In the genomic region with DNA sequence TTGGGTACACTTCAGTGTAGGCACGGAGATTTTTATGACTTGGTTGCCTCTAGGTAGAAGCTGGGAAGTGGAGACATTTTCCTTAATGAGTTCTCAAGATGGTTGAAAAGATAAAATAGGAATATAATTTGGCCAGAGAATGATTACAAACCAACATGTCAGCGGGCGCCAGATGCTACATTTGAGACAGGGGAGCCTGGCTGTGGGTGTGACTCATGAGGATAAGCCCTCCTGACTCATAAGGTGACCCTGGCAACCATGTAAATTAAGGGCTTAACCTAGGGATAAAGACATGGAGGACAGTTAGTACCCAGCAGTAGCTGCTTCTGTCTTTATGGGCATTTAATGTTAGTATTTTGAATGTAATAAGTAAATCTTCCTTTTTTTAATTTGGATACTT, we compare ENCODE assay signal across 19 mouse cellular contexts. TPM values are rescaled to one million over a fixed set of nuclear protein-coding genes. Genes with fewer than 3 reads are reported as not detected.
DNase-seq lines count a peak whose midpoint lies in the region; ATAC-seq and TF ChIP-seq lines count a peak whose summit lies in the region.
"Had no signal": no experiment of that assay in that cellular context is flagged by ENCODE, and none has a peak within 500 bp of the region (broad histone marks: within the 10 kb centered on the region; RNA-seq: fewer than 3 reads in every experiment).

No protein-coding gene starts in this region.

- H3K4me1 ChIP-seq in liver, adult 2 months (ENCODE audit: control insufficient read depth, insufficient read depth, low read length): peaks cover 38% of the 10 kb centered on the region
- H3K4me1 ChIP-seq in liver, embryonic 11.5 days (replicated peaks; ENCODE audit: control insufficient read depth, insufficient read depth, low read length): 0 out of 2 replicates have a peak, but pooled peaks cover 3% of the 10 kb centered on the region
- H3K4me1 ChIP-seq in midbrain, embryonic 15.5 days: peaks cover 11% of the 10 kb centered on the region
- H3K4me1 ChIP-seq: heart, embryonic 12.5 days had no signal

- no peak for TF ChIP-seq CTCF in liver, adult 2 months (IDR thresholded peaks at IDR 0.05; ENCODE audit: low read depth, low read length)

- no peak for ATAC-seq in liver, embryonic 11.5 days (replicated peaks; ENCODE audit: low FRiP score)
- no peak for ATAC-seq in midbrain, embryonic 15.5 days (replicated peaks)
- ATAC-seq: forebrain, embryonic 13.5 days; forebrain, postnatal 0 days had no signal

- H3K27me3 ChIP-seq in liver, adult 2 months (ENCODE audit: control insufficient read depth, insufficient read depth, low read length): no peaks in the 10 kb centered on the region
- H3K27me3 ChIP-seq in liver, embryonic 11.5 days (replicated peaks; ENCODE audit: control insufficient read depth, insufficient read depth, low read length): no peaks in the 10 kb centered on the region
- no peaks in the 10 kb centered on the region for H3K27me3 ChIP-seq in midbrain, embryonic 15.5 days (replicated peaks)
- H3K27me3 ChIP-seq: forebrain, embryonic 13.5 days; heart, embryonic 12.5 days; hindbrain, embryonic 15.5 days had no signal

- H3K9ac ChIP-seq in liver, adult 2 months (ENCODE audit: low read depth, low read length): no peak overlapping the region
- no peak overlapping the region for H3K9ac ChIP-seq in liver, embryonic 11.5 days (ENCODE audit: low read depth, low read length)
- no peak overlapping the region for H3K9ac ChIP-seq in midbrain, embryonic 15.5 days
- H3K9ac ChIP-seq: forebrain, embryonic 13.5 days; forebrain, postnatal 0 days; heart, embryonic 12.5 days; hindbrain, embryonic 15.5 days had no signal

- peak overlapping the region; percentile 47; the same call in 1 of the 2 replicates for H3K27ac ChIP-seq in liver, adult 2 months (replicated peaks; ENCODE audit: insufficient read depth, low read depth, low read length)
- H3K27ac ChIP-seq in liver, embryonic 11.5 days (ENCODE audit: low read depth, low read length): no peak overlapping the region
- no peak overlapping the region for H3K27ac ChIP-seq in midbrain, embryonic 15.5 days
- H3K27ac ChIP-seq: forebrain, embryonic 13.5 days; heart, adult 2 months; hindbrain, embryonic 15.5 days had no signal

- H3K79me2 ChIP-seq in liver, adult 2 months (ENCODE audit: control insufficient read depth, insufficient read depth, low read length): peaks cover 25% of the 10 kb centered on the region

- no peak overlapping the region for H3K4me2 ChIP-seq in liver, embryonic 11.5 days
- no peak overlapping the region for H3K4me2 ChIP-seq in midbrain, embryonic 15.5 days
- H3K4me2 ChIP-seq: forebrain, embryonic 13.5 days; heart, embryonic 12.5 days; hindbrain, embryonic 15.5 days had no signal

- peak; percentile 39 for DNase-seq in adrenal gland, adult 2 months
- DNase-seq in adrenal gland, adult 8-10 months: no peak
- DNase-seq in liver, adult 2 months (ENCODE audit: extremely low read depth, low read depth, low spot score): no peak
- no peak for DNase-seq in liver, embryonic 11.5 days (ENCODE audit: low spot score)
- peak; percentile 54 for DNase-seq in NIH3T3 (ENCODE audit: low read depth)
- DNase-seq in retina, postnatal 1 day: peak; percentile 25
- no peak for DNase-seq in right cerebral cortex, postnatal 4 days
- DNase-seq: adrenal gland, postnatal 10 days; cerebellum, adult 18-20 months; cerebellum, adult 9-11 months; cerebellum, postnatal 36 days; forebrain, postnatal 0 days; gastrocnemius, postnatal 14 days; heart, adult 2 months; heart, postnatal 36 days had no signal

- WGBS in liver, adult 2 months: 90% methylated on average over 3 of the region's 3 CpGs
- 75% methylated on average over 3 of the region's 3 CpGs for WGBS in liver, embryonic 11.5 days
- WGBS in midbrain, embryonic 15.5 days: 71% methylated on average over 3 of the region's 3 CpGs

- TF ChIP-seq POLR2A in liver, adult 2 months (IDR thresholded peaks at IDR 0.05; ENCODE audit: extremely low read depth, insufficient read depth, low read length): no peak

- 0 out of 2 replicates have a peak, but pooled peaks cover 1% of the 10 kb centered on the region for H3K36me3 ChIP-seq in liver, adult 2 months (ENCODE audit: control insufficient read depth, insufficient read depth, low read length)
- no peaks in the 10 kb centered on the region for H3K36me3 ChIP-seq in liver, embryonic 11.5 days (ENCODE audit: control insufficient read depth, insufficient read depth, low read length)
- no peaks in the 10 kb centered on the region for H3K36me3 ChIP-seq in midbrain, embryonic 15.5 days (replicated peaks)
- H3K36me3 ChIP-seq: heart, embryonic 12.5 days; hindbrain, embryonic 15.5 days had no signal

- no peaks in the 10 kb centered on the region for H3K9me3 ChIP-seq in liver, embryonic 11.5 days (ENCODE audit: control insufficient read depth, low read length)
- no peaks in the 10 kb centered on the region for H3K9me3 ChIP-seq in midbrain, embryonic 15.5 days
- H3K9me3 ChIP-seq: forebrain, embryonic 13.5 days; heart, embryonic 12.5 days; hindbrain, embryonic 15.5 days had no signal

- no peak overlapping the region for H3K4me3 ChIP-seq in liver, adult 2 months (ENCODE audit: insufficient read depth, low read depth, low read length)
- no peak overlapping the region for H3K4me3 ChIP-seq in liver, embryonic 11.5 days (ENCODE audit: low read depth, low read length)
- no peak overlapping the region for H3K4me3 ChIP-seq in midbrain, embryonic 15.5 days
- H3K4me3 ChIP-seq: forebrain, embryonic 13.5 days; heart, adult 2 months; heart, embryonic 12.5 days; hindbrain, embryonic 15.5 days had no signal

RNA-seq across cellular contexts. Expression of a gene that starts 6.2 kb away (rescaled TPM):
- 1 to 10 TPM; 5.9 to 9.1 TPM for total RNA-seq in adrenal gland, adult 2 months (2021)
- 12.4 and 14.0 TPM in 2 replicates for polyA plus RNA-seq in adrenal gland, adult 2 months (2012; rRNA removed)
- total RNA-seq in adrenal gland, adult 8-10 months (2022): 10 to 100 TPM in 1 of 4 experiments, 1 to 10 TPM in 3; 5.4 to 11.2 (median 8.8) TPM
- total RNA-seq in liver, adult 2 months (2014; rRNA removed): 43.5 and 43.8 TPM in 2 replicates
- 15.0 and 15.3 TPM in 2 replicates for polyA plus RNA-seq in liver, adult 2 months (2012; rRNA removed)
- 3.8 and 3.9 TPM in 2 replicates for polyA plus RNA-seq in liver, embryonic 11.5 days (2014; fragmentation: Nextera tagmentation; extraction: Ambion mirVana)
- polyA plus RNA-seq in midbrain, embryonic 15.5 days (2015; fragmentation: Nextera tagmentation; extraction: Ambion mirVana): 9.0 and 9.2 TPM in 2 replicates

Comparison
In these comparisons a context has a peak if more than half of its experiments do, and no peak if none do; other contexts are left out.
1. DNase-seq: peak in adrenal gland, adult 2 months (single experiment), NIH3T3 (single experiment) and retina, postnatal 1 day (single experiment); none in adrenal gland, adult 8-10 months (single experiment), liver, adult 2 months (single experiment), liver, embryonic 11.5 days (single experiment) and right cerebral cortex, postnatal 4 days (single experiment).